Mouse (Mus musculus) CH12.LX (cell line): ENCODE results near the gene Zfpl1. TPM values are rescaled to one million over a fixed set of nuclear protein-coding genes. Genes with fewer than 3 reads are reported as not detected.

ENCODE experiments used
- DNase-seq: peaks from one replicate; pipeline ENCODE4 v3.0.0-alpha.2; 2013; ENCODE audit errors: extremely low read depth
- H3K27ac ChIP-seq: 2 replicates; pipeline ENCODE4 v1.5.1; 2012; ENCODE audit warnings: low read depth, mild to moderate bottlenecking, control low read depth, moderate library complexity; ENCODE audit not compliant: insufficient read depth
- H3K27me3 ChIP-seq: replicated peaks from 2 replicates; pipeline ENCODE3; 2012; ENCODE audit warnings: inconsistent platforms
- H3K36me3 ChIP-seq, 2 experiments: replicated peaks in 1 of 2; 2 replicates each; pipeline versions ENCODE3 to v1.6.1; 2012; ENCODE audit warnings: inconsistent platforms in 1 of 2, low read length in 1 of 2, mild to moderate bottlenecking in 1 of 2, mixed read lengths in 1 of 2, moderate library complexity in 1 of 2; ENCODE audit not compliant: control insufficient read depth in 1 of 2, insufficient read depth in 1 of 2
- H3K4me1 ChIP-seq, 2 experiments: 2 replicates each; pipeline ENCODE4 v1.6.1; 2012; ENCODE audit warnings: inconsistent platforms in 1 of 2, moderate library complexity in 1 of 2; ENCODE audit not compliant: insufficient read depth in 2 of 2, control insufficient read depth in 1 of 2
- H3K4me2 ChIP-seq: 2 replicates; pipeline ENCODE4 v1.6.1; 2012; ENCODE audit warnings: low read depth, mild to moderate bottlenecking, control low read depth; ENCODE audit not compliant: poor library complexity, insufficient read depth, severe bottlenecking
- H3K4me3 ChIP-seq, 3 experiments: fragments of 150-350 bp in 1 of 3; sonication (generic) in 1 of 3; replicated peaks in 1 of 3; 2 replicates each; pipeline versions ENCODE3 to v1.5.1; 2011 to 2012; ENCODE audit warnings: low read depth in 2 of 3, low read length in 2 of 3, mild to moderate bottlenecking in 2 of 3, moderate library complexity in 2 of 3, control low read depth in 1 of 3, improper control_type of control experiment in 1 of 3, inconsistent platforms in 1 of 3, mixed read lengths in 1 of 3; ENCODE audit not compliant: poor library complexity in 1 of 3
- H3K79me2 ChIP-seq: replicated peaks from 2 replicates; pipeline ENCODE4 v1.6.1; 2012; ENCODE audit warnings: mild to moderate bottlenecking, moderate library complexity; ENCODE audit not compliant: control insufficient read depth, poor library complexity, insufficient read depth, severe bottlenecking; ENCODE audit errors: extremely low read depth
- H3K9ac ChIP-seq: 2 replicates; pipeline ENCODE4 v1.6.1; 2012; ENCODE audit warnings: low read depth, mild to moderate bottlenecking, control low read depth, moderate library complexity; ENCODE audit not compliant: insufficient read depth
- H3K9me3 ChIP-seq: replicated peaks from 2 replicates; pipeline ENCODE3; 2012; ENCODE audit warnings: low read length, inconsistent platforms, mixed read lengths
- BHLHE40 ChIP-seq: IDR thresholded peaks from 2 replicates; pipeline ENCODE4 v1.6.1; 2011; ENCODE audit warnings: mild to moderate bottlenecking, low read depth, low read length, improper control_type of control experiment
- CHD2 ChIP-seq: IDR thresholded peaks from 2 replicates; pipeline ENCODE4 v1.6.1; 2011; ENCODE audit warnings: low read length, improper control_type of control experiment
- ELF1 ChIP-seq: IDR thresholded peaks from 2 replicates; pipeline ENCODE4 v1.6.1; 2014; ENCODE audit warnings: low read depth, mild to moderate bottlenecking, inconsistent platforms, low read length, improper control_type of control experiment
- EP300 ChIP-seq: IDR thresholded peaks from 2 replicates; pipeline ENCODE4 v1.6.1; 2011; ENCODE audit warnings: low read length, improper control_type of control experiment
- ETS1 ChIP-seq: conservative IDR thresholded peaks from 2 replicates; pipeline ENCODE4 v1.6.1; 2012; ENCODE audit warnings: low read depth, mild to moderate bottlenecking, inconsistent platforms, low read length, improper control_type of control experiment, moderate library complexity
- GABPA ChIP-seq: IDR thresholded peaks from 2 replicates; pipeline ENCODE4 v1.6.1; 2012; ENCODE audit warnings: low read depth, low read length, improper control_type of control experiment, inconsistent platforms; ENCODE audit not compliant: insufficient replicate concordance
- IRF4 ChIP-seq: IDR thresholded peaks from 2 replicates; pipeline ENCODE4 v1.6.1; 2014; ENCODE audit warnings: low read depth, mild to moderate bottlenecking, inconsistent platforms, low read length, improper control_type of control experiment
- JUN ChIP-seq: IDR thresholded peaks from 2 replicates; pipeline ENCODE4 v1.6.1; 2011; ENCODE audit warnings: low read depth, mild to moderate bottlenecking, low read length, improper control_type of control experiment, moderate library complexity; ENCODE audit not compliant: insufficient read depth
- JUND ChIP-seq: conservative IDR thresholded peaks from 2 replicates; pipeline ENCODE4 v1.6.1; 2011; ENCODE audit warnings: low read depth, low read length, improper control_type of control experiment
- MAX ChIP-seq: IDR thresholded peaks from 2 replicates; pipeline ENCODE4 v1.6.1; 2011; ENCODE audit warnings: low read length, improper control_type of control experiment
- MAZ ChIP-seq: IDR thresholded peaks from 2 replicates; pipeline ENCODE4 v1.6.1; 2012; ENCODE audit warnings: low read depth, mild to moderate bottlenecking, inconsistent platforms, low read length, improper control_type of control experiment, moderate library complexity
- NELFE ChIP-seq: IDR thresholded peaks from 2 replicates; pipeline ENCODE4 v1.6.1; 2011; ENCODE audit warnings: low read depth, low read length, improper control_type of control experiment
- NRF1 ChIP-seq: IDR thresholded peaks from 2 replicates; pipeline ENCODE4 v1.6.1; 2014; ENCODE audit warnings: low read depth, mild to moderate bottlenecking, inconsistent platforms, low read length, improper control_type of control experiment, moderate library complexity
- POLR2AphosphoS2 ChIP-seq: IDR thresholded peaks from 2 replicates; pipeline ENCODE4 v1.6.1; 2011; ENCODE audit warnings: low read depth, low read length, improper control_type of control experiment
- RAD21 ChIP-seq: IDR thresholded peaks from 2 replicates; pipeline ENCODE4 v1.6.1; 2011; ENCODE audit warnings: low read depth, mild to moderate bottlenecking, low read length, improper control_type of control experiment, moderate library complexity
- SIN3A ChIP-seq: IDR thresholded peaks from 2 replicates; pipeline ENCODE4 v1.6.1; 2012; ENCODE audit warnings: low read length, improper control_type of control experiment, inconsistent platforms
- SMC3 ChIP-seq: IDR thresholded peaks from 2 replicates; pipeline ENCODE4 v1.6.1; 2011; ENCODE audit warnings: low read depth, low read length, improper control_type of control experiment
- TBP ChIP-seq: conservative IDR thresholded peaks from 2 replicates; pipeline ENCODE4 v1.6.1; 2011; ENCODE audit warnings: low read depth, low read length, improper control_type of control experiment
- TCF12 ChIP-seq: IDR thresholded peaks from 2 replicates; pipeline ENCODE4 v1.6.1; 2014; ENCODE audit warnings: low read depth, mild to moderate bottlenecking, inconsistent platforms, low read length, improper control_type of control experiment
- USF1 ChIP-seq: IDR thresholded peaks from 2 replicates; pipeline ENCODE4 v1.6.1; 2014; ENCODE audit warnings: low read depth, mild to moderate bottlenecking, inconsistent platforms, low read length, improper control_type of control experiment
- USF2 ChIP-seq: conservative IDR thresholded peaks from 2 replicates; pipeline ENCODE4 v1.6.1; 2011; ENCODE audit warnings: low read depth, low read length, improper control_type of control experiment
- ZKSCAN1 ChIP-seq: IDR thresholded peaks from 2 replicates; pipeline ENCODE4 v1.6.1; 2012; ENCODE audit warnings: low read depth, inconsistent platforms, low read length, improper control_type of control experiment, borderline replicate concordance
- dilution Hi-C: fragments of 300-500 bp; cut with MboI; formaldehyde crosslinking; loops from 2 replicates; pipeline ENCODE4 v1.14.3; 2020; ENCODE audit warnings: low sequenced_read_pairs; ENCODE audit not compliant: extremely low pct_unique_long_range_greater_than_20kb, extremely low pct_ligation_motif_present
- in situ Hi-C: fragments of 300-500 bp; cut with MboI; formaldehyde crosslinking; loops from 3 replicates; pipeline ENCODE4 v1.14.3; 2019; ENCODE audit warnings: low sequenced_read_pairs, low pct_ligation_motif_present, low pct_unique_long_range_greater_than_20kb, mixed read lengths
- polyA plus RNA-seq: library from polyadenylated mRNA; unstranded; fragments of >175 nt; gene quantifications from 2 replicates; pipeline ENCODE4 v1.2.1, GENCODE M21; 2012; ENCODE audit warnings: low read depth; ENCODE audit not compliant: insufficient read length
- total RNA-seq, 2 experiments: library from RNA; depleted of rRNA; stranded (reverse); fragments of 300-350 nt in 1 of 2; fragments of >200 nt in 1 of 2; gene quantifications; 2 replicates each; pipeline ENCODE4 v1.2.3; 2012 to 2014

The Zfpl1 gene
- total and polyA plus RNA-seq, 3 experiments, result 26.1 to 40.9 (median 26.8) TPM

GRCm38 (mm10) chr19:6076564-6077393 lies 8.0 kb downstream of the Zfpl1 start, which contains the start of gene Vps51 (continued):
- TF ChIP-seq ETS1 (no peak), IRF4 (peak; percentile 78), JUN (no peak), CHD2 (peak; percentile 85; the same call in 1 of the 2 replicates), RAD21 (no peak), TBP (peak; percentile 87), MAZ (no peak; the same call in none of the 2 replicates), NRF1 (peak; percentile 55), GABPA (peak; percentile 23; the same call in 1 of the 2 replicates), EP300 (no peak), USF2 (no peak), ELF1 (peak; percentile 89), NELFE (peak; percentile 75), SIN3A (peak; percentile 99), USF1 (no peak), BHLHE40 (0 out of 2 replicates have a peak, but pooled peaks have one; percentile 32), JUND (peak; percentile 41; the same call in 1 of the 2 replicates), SMC3 (no peak), TCF12 (peak; percentile 86), ZKSCAN1 (no peak), POLR2AphosphoS2 (peak; percentile 61; the same call in 1 of the 2 replicates)

DNA sequence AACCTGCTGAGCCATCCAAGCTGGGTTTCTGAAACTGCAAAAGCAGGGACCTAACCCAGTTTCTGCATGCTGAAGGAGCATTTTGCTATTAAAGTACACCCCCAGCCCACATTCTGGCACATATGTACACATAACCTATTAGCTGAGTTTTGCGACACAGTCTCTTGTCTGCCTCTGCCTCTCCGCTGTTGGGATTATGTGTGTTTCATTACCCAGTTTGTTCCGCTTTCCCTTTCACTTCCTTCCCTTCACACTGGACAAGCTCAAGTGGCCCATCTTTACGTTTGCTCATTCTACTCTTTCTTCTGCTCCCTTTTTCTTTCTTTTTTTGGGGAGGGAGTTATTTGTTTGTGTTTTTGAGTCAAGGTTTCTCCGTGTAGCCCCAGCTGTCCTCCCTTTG lies 10.9 kb downstream of the Zfpl1 start:
- Histone ChIP-seq H3K79me2 (peaks cover 20% of the 10 kb centered on the region), H3K27ac (no peak overlapping the region), H3K27me3 (no peaks in the 10 kb centered on the region), H3K4me2 (no peak overlapping the region), H3K4me1 (peaks cover 3 to 26% of the 10 kb centered on the region in 2 experiments)
- no peak for DNase-seq
- in situ Hi-C loops (no loop called here), dilution Hi-C loops (no loop called here)
- no peak for TF ChIP-seq TCF12
- no peak for TF ChIP-seq IRF4
- TF ChIP-seq TBP, result no peak
- no peak for TF ChIP-seq MAX
- TF ChIP-seq EP300, result no peak
- TF ChIP-seq, all 38 proteins: peak for 0
- Histone ChIP-seq H3K9me3 (no peaks in the 10 kb centered on the region), H3K36me3 (peaks cover 43 to 64% of the 10 kb centered on the region in 2 experiments), H3K4me3 (no peak overlapping the region), H3K9ac (no peak overlapping the region)
